Mouse (Mus musculus): ENCODE results near the gene B4gat1.

B4gat1 gene

GRCm38 (mm10) chr19:5058801-5059771 is 20.5 kb downstream of the B4gat1 start:
- no peak for DNase-seq (ENCODE audit: low read depth, low spot score)

GRCm38 (mm10) chr19:5060365-5061330 is 22.0 kb downstream of the B4gat1 start:
- no peak for DNase-seq (ENCODE audit: low read depth, low spot score)

- DNase-seq (ENCODE audit: low read depth, low spot score): no peak
Measured at GRCm38 (mm10) chr19:5062041-5062440, 23.4 kb downstream of the B4gat1 start.

- DNase-seq (ENCODE audit: low read depth, low spot score): no peak
Measured at GRCm38 (mm10) chr19:5062446-5062845, 23.8 kb downstream of the B4gat1 start.

GRCm38 (mm10) chr19:5065104-5065503 is 26.5 kb downstream of the B4gat1 start:
- DNase-seq (ENCODE audit: low read depth, low spot score): no peak

GRCm38 (mm10) chr19:5067040-5067799 is 28.6 kb downstream of the B4gat1 start:
- DNase-seq (ENCODE audit: low read depth, low spot score): no peak

- DNase-seq (ENCODE audit: low read depth, low spot score): no peak
Measured at GRCm38 (mm10) chr19:5067867-5068569, 29.4 kb downstream of the B4gat1 start, which contains the start of gene Cd248. TSS of gene Cd248 (plus strand) at chr19:5068078.

- DNase-seq (ENCODE audit: low read depth, low spot score): no peak
Measured at GRCm38 (mm10) chr19:5068570-5069234, 30.1 kb downstream of the B4gat1 start.

- DNase-seq (ENCODE audit: low read depth, low spot score): no peak
Measured at GRCm38 (mm10) chr19:5069486-5069885, 30.9 kb downstream of the B4gat1 start.

GRCm38 (mm10) chr19:5069978-5070377 is 31.4 kb downstream of the B4gat1 start:
- no peak for DNase-seq (ENCODE audit: low read depth, low spot score)

GRCm38 (mm10) chr19:5071077-5071476 is 32.5 kb downstream of the B4gat1 start:
- no peak for DNase-seq (ENCODE audit: low read depth, low spot score)

GRCm38 (mm10) chr19:5071545-5072369 is 33.1 kb downstream of the B4gat1 start:
- no peak for DNase-seq (ENCODE audit: low read depth, low spot score)

- DNase-seq (ENCODE audit: low read depth, low spot score): no peak
Measured at GRCm38 (mm10) chr19:5072389-5073019, 33.9 kb downstream of the B4gat1 start.

GRCm38 (mm10) chr19:5073028-5073427 is 34.4 kb downstream of the B4gat1 start:
- no peak for DNase-seq (ENCODE audit: low read depth, low spot score)

- DNase-seq (ENCODE audit: low read depth, low spot score): no peak
Measured at GRCm38 (mm10) chr19:5073518-5073917, 34.9 kb downstream of the B4gat1 start.

GRCm38 (mm10) chr19:5079279-5079678 is 40.7 kb downstream of the B4gat1 start:
- DNase-seq (ENCODE audit: low read depth, low spot score): no peak

- DNase-seq (ENCODE audit: low read depth, low spot score): no peak
Measured at GRCm38 (mm10) chr19:5082005-5082404, 43.4 kb downstream of the B4gat1 start.

- no peak for DNase-seq (ENCODE audit: low read depth, low spot score)
Measured at GRCm38 (mm10) chr19:5082596-5082995, 44.0 kb downstream of the B4gat1 start.

All from WW6 (cell line).